Mouse (Mus musculus): ENCODE measurements around the gene Ppp1r27. TPM values are rescaled to one million over a fixed set of nuclear protein-coding genes. Genes with fewer than 3 reads are reported as not detected.

The Ppp1r27 gene
- total RNA-seq, 2 experiments from 2014 or later: not detected

DNA sequence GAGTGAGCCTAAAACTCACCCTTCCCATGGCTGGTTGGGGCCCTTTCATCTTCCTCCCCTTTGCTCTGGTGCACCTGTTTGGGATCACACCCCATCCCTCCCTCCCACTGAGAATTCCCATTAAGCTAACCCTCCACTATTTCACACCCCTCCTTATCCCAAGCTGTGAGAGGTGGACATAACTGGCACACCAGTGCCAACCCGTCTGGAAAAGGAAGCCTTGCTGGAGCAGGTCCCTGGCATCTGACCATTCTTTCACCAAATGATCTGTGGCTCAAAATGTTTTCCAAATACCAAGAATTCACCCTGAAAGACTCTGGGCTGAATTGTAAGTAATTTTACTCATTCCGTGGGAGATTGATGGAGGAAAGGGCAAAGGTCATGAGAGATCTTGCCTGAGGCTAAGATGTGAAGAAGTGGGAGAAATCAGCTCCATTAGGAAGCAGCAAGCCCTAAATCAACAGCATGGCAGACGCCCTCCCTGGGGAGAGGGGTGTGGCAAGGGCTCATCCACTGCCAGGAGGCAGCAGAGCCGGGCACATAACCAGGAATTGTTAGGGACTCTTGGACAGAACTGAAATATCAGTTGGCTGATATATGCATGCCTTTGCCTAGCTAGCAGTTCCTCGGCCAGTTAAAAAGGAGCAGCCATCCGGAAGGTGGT is 38.0 kb downstream of the Ppp1r27 start:
- no peak for DNase-seq (ENCODE audit: low spot score in 2 of 2)
- TF ChIP-seq CTCF (conservative IDR thresholded peaks at IDR 0.05): no peak
- Histone ChIP-seq H3K4me3 (no peak overlapping the region), H3K27ac (no peak overlapping the region)

DNA sequence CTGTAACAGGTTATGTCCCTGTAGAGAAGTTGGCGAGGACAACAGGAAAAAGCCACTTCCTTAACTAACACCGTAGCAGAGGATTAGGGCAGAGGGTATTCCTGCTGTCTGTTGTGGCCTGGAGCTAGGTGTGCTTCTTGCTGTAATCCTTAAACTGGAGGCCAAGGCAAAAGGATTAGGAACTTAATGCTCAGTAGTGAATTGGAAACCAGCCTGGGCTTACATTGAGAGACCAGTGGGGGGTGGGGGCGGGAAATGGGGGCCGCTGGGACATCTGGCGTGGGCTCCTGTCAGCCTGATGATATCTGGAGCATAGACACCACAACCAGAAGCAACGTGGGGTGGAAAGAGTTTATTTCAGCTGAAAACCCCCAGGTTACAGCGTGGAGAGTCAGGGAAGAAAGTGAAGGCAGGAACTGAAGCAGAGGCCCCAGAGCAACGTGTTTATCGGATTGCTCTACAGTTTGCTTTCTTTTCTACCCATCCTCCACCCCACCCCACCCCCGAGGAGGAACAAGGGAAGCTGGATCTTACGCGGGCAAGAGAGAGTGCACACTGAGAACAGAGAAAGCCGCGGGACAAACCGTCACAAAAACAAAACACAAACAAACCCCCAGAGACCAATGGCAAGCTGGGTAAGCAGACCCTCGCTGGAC is 40.4 kb downstream of the Ppp1r27 start:
- TF ChIP-seq CTCF (conservative IDR thresholded peaks at IDR 0.05): no peak
- DNase-seq (ENCODE audit: low spot score in 2 of 2): no peak
- Histone ChIP-seq H3K4me3 (peak overlapping the region; percentile 17; the same call in 1 of the 2 replicates), H3K27ac (no peak overlapping the region)

- DNase-seq (ENCODE audit: low spot score in 2 of 2): no peak
- no peak overlapping the region for H3K4me3 ChIP-seq
- no peak for TF ChIP-seq CTCF (conservative IDR thresholded peaks at IDR 0.05)
- H3K27ac ChIP-seq: no peak overlapping the region
Measured at GRCm38 (mm10) chr11:120509940-120510339, 41.0 kb downstream of the Ppp1r27 start.

- DNase-seq (ENCODE audit: low spot score in 2 of 2): no peak
- Histone ChIP-seq H3K4me3 (no peak overlapping the region), H3K27ac (no peak overlapping the region)
- TF ChIP-seq CTCF (conservative IDR thresholded peaks at IDR 0.05): no peak
Measured at GRCm38 (mm10) chr11:120508290-120508870, 42.6 kb downstream of the Ppp1r27 start.

DNA sequence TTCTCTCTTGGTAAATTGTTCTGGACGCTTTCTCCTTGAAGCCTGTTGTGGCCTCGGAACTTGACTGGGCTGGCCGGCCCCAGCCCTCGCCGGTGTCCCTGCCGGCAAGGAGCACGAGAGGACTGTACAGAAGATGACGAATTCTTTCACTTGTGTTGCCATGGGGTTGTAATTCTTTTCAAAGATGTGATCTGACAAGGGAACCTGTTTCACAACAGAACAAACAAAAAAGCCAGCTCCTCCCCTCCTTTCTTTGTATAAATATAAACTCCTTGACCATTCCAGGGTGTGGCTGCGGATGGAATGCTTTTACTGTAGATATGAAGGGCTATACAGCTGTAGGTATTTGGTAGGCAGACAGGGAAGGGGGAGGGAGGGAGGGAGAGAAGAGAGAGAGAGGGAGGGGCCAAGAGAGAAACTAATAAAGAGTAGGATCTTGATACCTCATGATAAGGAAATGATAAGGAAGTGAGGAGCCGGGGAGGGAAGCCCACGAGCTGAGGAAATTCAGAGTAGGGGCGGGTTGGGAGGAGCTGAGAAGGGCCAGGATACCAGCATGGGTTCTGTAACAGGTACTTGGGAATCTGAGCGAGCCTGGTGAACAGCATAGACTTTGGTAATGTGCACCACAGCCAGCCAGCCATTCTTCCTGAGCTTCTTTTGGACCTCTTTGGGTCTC is 43.2 kb downstream of the Ppp1r27 start:
- no peak overlapping the region for H3K27ac ChIP-seq
- no peak for DNase-seq (ENCODE audit: low spot score in 2 of 2)
- H3K4me3 ChIP-seq: no peak overlapping the region
- no peak for TF ChIP-seq CTCF (conservative IDR thresholded peaks at IDR 0.05)

- no peak overlapping the region for H3K27ac ChIP-seq
- no peak overlapping the region for H3K4me3 ChIP-seq
- peak; percentile 69 for TF ChIP-seq CTCF (conservative IDR thresholded peaks at IDR 0.05)
- DNase-seq (ENCODE audit: low spot score in 2 of 2): no peak
Measured at GRCm38 (mm10) chr11:120506899-120507298, 44.0 kb downstream of the Ppp1r27 start.

DNA sequence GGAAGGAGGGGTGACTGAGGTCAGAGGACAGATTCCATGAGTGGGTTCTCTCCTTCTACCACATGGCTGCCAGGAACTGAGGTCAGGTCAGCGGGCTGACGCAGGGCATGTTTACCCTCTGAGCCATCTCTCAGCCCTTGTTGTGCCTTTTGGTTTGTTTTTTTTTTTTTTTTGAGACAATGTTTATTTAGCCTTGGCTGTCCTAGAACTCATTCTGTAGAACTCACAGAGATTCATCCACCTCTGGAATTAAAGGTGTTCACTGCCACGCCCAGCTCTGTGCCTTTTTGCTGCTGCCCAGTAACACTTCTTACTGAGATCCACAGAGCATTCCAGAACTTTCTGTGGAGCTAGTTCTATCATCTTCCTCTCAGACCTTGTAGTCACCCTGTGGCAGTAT is 45.3 kb downstream of the Ppp1r27 start:
- no peak overlapping the region for H3K4me3 ChIP-seq
- no peak overlapping the region for H3K27ac ChIP-seq
- no peak for DNase-seq (ENCODE audit: low spot score in 2 of 2)
- TF ChIP-seq CTCF (conservative IDR thresholded peaks at IDR 0.05): no peak

- H3K4me3 ChIP-seq: no peak overlapping the region
- no peak for TF ChIP-seq CTCF (conservative IDR thresholded peaks at IDR 0.05)
- H3K27ac ChIP-seq: no peak overlapping the region
- no peak for DNase-seq (ENCODE audit: low spot score in 2 of 2)
Measured at GRCm38 (mm10) chr11:120501701-120502100, 49.2 kb downstream of the Ppp1r27 start.

DNA sequence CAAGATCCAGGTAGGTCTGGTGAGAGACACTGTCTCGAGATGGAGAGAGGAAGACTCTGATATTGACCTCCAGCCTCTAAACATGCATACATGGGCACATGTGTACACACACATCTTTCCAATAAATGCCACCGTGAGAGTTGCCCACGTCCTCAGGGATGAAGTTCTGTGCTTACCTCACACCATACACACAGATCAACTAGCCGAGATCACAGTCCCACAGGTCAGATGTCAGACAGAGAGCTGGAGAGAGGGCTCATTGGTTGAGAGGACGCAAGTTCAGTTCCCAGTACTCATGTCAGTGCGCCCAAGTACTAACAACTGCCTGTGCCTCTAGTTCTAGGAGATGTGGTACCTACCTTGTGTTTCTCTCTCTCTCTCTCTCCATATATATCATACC is 49.9 kb downstream of the Ppp1r27 start:
- H3K4me3 ChIP-seq: no peak overlapping the region
- H3K27ac ChIP-seq: no peak overlapping the region
- TF ChIP-seq CTCF (conservative IDR thresholded peaks at IDR 0.05): no peak
- DNase-seq (ENCODE audit: low spot score in 2 of 2): no peak

- no peak overlapping the region for H3K4me3 ChIP-seq
- no peak for TF ChIP-seq CTCF (conservative IDR thresholded peaks at IDR 0.05)
- no peak overlapping the region for H3K27ac ChIP-seq
- DNase-seq (ENCODE audit: low spot score in 2 of 2): no peak
Measured at GRCm38 (mm10) chr11:120500357-120500756, 50.6 kb downstream of the Ppp1r27 start.

Other genes starting within 250 kb of the Ppp1r27 start
- 1,000 to 10,000 TPM; 1,285 to 1,295 TPM for gene Actg1, start 202.6 kb downstream of the Ppp1r27 start, total RNA-seq (2021)
- gene Fscn2, start 189.6 kb downstream of the Ppp1r27 start, total RNA-seq (2021): 1 to 10 TPM in 1 of 2 experiments, under 1 TPM in 1; 0.69 to 1.1 TPM
- gene Faap100, start 172.4 kb downstream of the Ppp1r27 start, total RNA-seq (2021): 10 to 100 TPM; 17.7 to 19.5 TPM
- gene Nploc4, start 113.4 kb downstream of the Ppp1r27 start, total RNA-seq (2021): 10 to 100 TPM; 64.1 to 70.1 TPM
- under 1 TPM in 1 of 2 experiments, not detected in 1; 0.20 TPM for gene Tspan10, start 108.5 kb downstream of the Ppp1r27 start, total RNA-seq (2021)
- gene Pde6g, start 97.6 kb downstream of the Ppp1r27 start, total RNA-seq (2021): under 1 TPM in 1 of 2 experiments, not detected in 1; 0.44 TPM
- gene Oxld1, start 93.1 kb downstream of the Ppp1r27 start, total RNA-seq (2021): 10 to 100 TPM; 17.7 to 19.0 TPM
- 10 to 100 TPM; 20.0 to 32.3 TPM for gene Ccdc137, start 93.0 kb downstream of the Ppp1r27 start, total RNA-seq (2021)
- 10 to 100 TPM; 52.0 to 54.8 TPM for gene Arl16, start 83.5 kb downstream of the Ppp1r27 start, total RNA-seq (2021)
- gene Mrpl12, start 66.5 kb downstream of the Ppp1r27 start, total RNA-seq (2021): 10 to 100 TPM; 63.2 to 68.1 TPM
- 10 to 100 TPM; 19.8 to 22.3 TPM for gene Slc25a10, start 59.3 kb downstream of the Ppp1r27 start, total RNA-seq (2021)
- gene Gcgr, start 20.4 kb downstream of the Ppp1r27 start, total RNA-seq (2021): not detected
- 10 to 100 TPM; 65.2 to 67.6 TPM for gene Mcrip1, start 1.4 kb downstream of the Ppp1r27 start, total RNA-seq (2021)
- 100 to 1,000 TPM; 106 to 118 TPM for gene P4hb, start 22.1 kb upstream of the Ppp1r27 start, total RNA-seq (2021)
- 100 to 1,000 TPM; 270 to 277 TPM for gene Arhgdia, start 30.5 kb upstream of the Ppp1r27 start, total RNA-seq (2021)
- 10 to 100 TPM; 58.0 to 66.8 TPM for gene Alyref, start 47.2 kb upstream of the Ppp1r27 start, total RNA-seq (2021)
- 10 to 100 TPM; 87.1 to 89.6 TPM for gene Anapc11, start 47.3 kb upstream of the Ppp1r27 start, total RNA-seq (2021)
- gene Npb, start 57.3 kb upstream of the Ppp1r27 start, total RNA-seq (2021): 1 to 10 TPM; 1.3 to 1.7 TPM
- 100 to 1,000 TPM; 128 to 142 TPM for gene Pcyt2, start 66.8 kb upstream of the Ppp1r27 start, total RNA-seq (2021)
- 10 to 100 TPM; 42.9 to 46.4 TPM for gene Sirt7, start 74.1 kb upstream of the Ppp1r27 start, total RNA-seq (2021)
- gene Mafg, start 82.5 kb upstream of the Ppp1r27 start, total RNA-seq (2021): 10 to 100 TPM; 71.6 to 80.3 TPM
- gene Pycr1, start 92.6 kb upstream of the Ppp1r27 start, total RNA-seq (2021): 1 to 10 TPM; 1.3 to 1.8 TPM
- 1 to 10 TPM; 3.9 to 8.7 TPM for gene Myadml2, start 97.0 kb upstream of the Ppp1r27 start, total RNA-seq (2021)
- 1 to 10 TPM; 4.7 to 5.4 TPM for gene Notum, start 110.0 kb upstream of the Ppp1r27 start, total RNA-seq (2021)
- gene Aspscr1, start 121.8 kb upstream of the Ppp1r27 start, total RNA-seq (2021): 10 to 100 TPM; 50.7 to 53.2 TPM
- gene Cenpx, start 162.6 kb upstream of the Ppp1r27 start, total RNA-seq (2021): 10 to 100 TPM; 13.1 to 16.9 TPM
- gene Lrrc45, start 162.8 kb upstream of the Ppp1r27 start, total RNA-seq (2021): 10 to 100 TPM; 60.0 to 70.4 TPM
- 10 to 100 TPM; 36.4 to 38.2 TPM for gene Rac3, start 170.3 kb upstream of the Ppp1r27 start, total RNA-seq (2021)
- gene Dcxr, start 176.1 kb upstream of the Ppp1r27 start, total RNA-seq (2021): 10 to 100 TPM in 1 of 2 experiments, 1 to 10 TPM in 1; 9.9 to 11.3 TPM
- 1 to 10 TPM; 1.3 to 4.9 TPM for gene Cbr2, start 181.0 kb upstream of the Ppp1r27 start, total RNA-seq (2021)
- gene Hmga1b, start 211.7 kb upstream of the Ppp1r27 start, total RNA-seq (2021): 10 to 100 TPM; 20.8 to 24.1 TPM
- gene Rfng, start 233.1 kb upstream of the Ppp1r27 start, total RNA-seq (2021): 10 to 100 TPM; 67.7 to 69.7 TPM
- gene Gps1, start 233.1 kb upstream of the Ppp1r27 start, total RNA-seq (2021): 100 to 1,000 TPM; 150 to 153 TPM
- 10 to 100 TPM; 45.6 to 46.2 TPM for gene Dus1l, start 245.3 kb upstream of the Ppp1r27 start, total RNA-seq (2021)

Measured in layer of hippocampus, adult 2 months (tissue).